Mouse (Mus musculus) T-cell, adult 2 months (primary cell): ENCODE data around the gene Recql5.

Source experiments
- DNase-seq: peaks from one replicate; pipeline ENCODE4 v3.0.0; 2022; ENCODE audit warnings: low spot score

Gene Recql5

DNA sequence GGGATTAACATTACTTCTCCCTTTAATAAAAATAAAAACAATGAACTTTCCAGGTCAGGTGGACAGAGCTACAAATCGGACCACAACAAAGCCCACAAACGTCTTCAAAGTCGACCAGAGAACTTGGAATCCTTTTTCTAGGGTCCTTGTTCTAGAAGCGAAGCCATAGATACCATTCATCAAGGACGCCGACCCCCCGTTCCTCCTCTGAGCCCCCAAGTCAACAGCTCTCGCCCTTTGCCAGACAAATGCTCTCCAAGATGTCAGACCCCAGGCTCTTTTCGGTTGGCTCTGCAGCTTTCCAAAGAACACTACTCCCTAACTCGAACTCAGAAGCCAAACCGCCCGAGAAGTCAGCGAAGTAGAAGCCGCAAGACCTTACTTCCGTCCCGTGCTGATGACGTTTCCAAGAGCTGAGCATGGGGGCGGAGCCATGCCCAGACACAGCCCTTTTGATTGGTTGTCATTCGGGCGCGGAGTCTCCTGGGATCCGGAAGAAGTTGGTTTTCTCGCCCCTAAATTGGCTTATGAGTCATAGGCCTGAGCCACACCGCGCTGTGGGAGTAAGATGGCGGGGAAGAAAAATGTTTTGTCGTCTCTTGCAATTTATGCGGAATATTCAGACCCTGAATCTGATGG lies at the start of gene Recql5, which contains the start of gene Sap30bp:
Recql5 (minus strand) TSS at position 370 of the 639 bp plus-strand sequence.
Sap30bp (plus strand) TSS at position 175 of the 639 bp plus-strand sequence.
- peak; percentile 98 for DNase-seq

DNA sequence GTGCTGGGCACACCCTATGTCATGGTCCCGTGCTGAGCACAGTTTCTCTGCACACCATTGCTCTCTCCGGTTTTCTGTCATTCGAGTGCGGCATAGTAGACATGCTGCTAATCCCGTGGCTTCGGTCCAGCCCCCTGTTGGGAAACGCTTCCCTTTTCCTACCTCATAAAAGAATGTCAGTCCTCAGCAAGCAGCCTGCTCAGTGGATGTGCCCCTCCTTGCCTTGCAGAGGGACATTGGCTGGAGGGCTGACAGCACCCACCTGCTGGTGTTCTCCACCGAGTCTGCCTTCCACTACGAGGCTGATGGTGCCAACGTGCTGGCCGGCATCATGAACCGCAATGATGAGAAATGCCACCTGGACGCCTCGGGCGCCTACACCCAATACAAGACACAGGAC lies 49.2 kb upstream of the Recql5 start:
- DNase-seq: no peak

DNA sequence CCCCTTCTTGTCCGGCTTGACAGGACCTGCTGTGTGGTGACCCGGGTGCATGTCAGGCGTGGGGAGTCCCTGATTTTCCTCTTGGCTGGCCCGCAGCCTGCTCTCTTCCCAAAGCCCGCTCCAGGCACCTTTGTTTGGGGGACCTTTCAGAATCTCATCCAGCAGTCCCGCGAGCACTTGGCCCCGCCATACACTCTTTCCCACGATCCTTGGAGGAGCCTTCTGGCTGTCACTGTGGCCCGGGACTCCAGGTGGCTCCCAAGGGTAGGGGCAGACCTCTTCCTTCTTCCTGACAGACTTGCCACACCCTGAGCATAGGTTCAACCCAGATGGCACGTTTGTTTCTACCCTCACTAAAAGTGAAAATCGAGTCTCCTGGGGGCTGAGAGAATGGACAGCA lies 42.3 kb upstream of the Recql5 start:
- DNase-seq: no peak

DNA sequence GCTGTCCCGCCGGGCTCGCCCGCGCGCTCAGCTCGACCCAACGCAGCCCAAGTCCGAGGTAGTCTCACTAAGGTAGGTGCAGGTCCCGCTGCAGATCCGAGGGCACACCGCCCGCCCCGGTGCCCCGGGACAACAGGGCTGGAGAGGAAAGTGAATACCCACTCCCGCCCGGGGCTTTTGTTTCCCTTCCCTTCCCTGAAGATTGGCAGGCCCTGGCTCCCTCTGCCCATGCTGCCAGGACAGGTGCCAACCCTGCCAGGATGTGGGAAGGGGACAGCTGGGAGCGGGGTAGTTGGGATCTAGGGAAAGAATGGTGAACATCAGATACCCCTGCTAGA lies 41.8 kb upstream of the Recql5 start:
- no peak for DNase-seq

DNA sequence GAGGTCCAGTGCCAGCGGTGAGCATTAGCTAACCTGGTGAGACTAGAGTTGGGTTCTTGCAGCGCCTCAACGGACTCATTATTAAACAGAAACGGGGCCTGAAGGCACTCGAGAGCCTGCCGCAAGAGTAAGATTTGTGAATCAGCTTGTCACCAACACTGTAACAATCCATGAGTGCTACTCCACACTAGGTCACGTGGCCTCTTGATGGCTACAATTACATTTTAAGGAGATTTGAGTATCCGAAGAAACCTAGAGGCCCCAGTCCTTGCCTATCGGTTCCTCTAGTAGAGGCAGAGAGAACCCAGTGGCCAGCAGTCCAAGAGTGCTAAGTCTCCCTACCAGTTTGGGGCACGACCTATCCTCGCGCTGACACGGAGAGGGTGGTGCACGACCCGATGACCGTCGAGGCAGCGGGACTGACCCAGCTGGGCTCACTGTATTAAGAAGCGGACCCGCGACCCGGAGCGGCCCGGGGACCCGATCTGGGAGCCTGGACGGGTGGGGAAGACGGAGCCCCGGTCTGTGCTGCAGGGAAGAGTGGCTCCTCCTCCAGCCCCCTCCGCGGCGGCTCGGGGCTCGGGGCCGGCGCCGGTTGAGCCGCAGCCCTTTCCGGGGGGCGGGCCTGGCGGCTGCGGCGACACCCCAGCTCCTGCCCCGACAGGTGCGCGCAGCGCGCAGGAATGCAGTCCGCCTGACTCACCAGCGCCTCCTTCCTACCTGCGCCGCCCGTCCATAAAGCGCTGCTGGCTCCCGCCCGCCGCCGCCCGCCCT lies 41.2 kb upstream of the Recql5 start, which contains the start of gene Itgb4:
Itgb4 (plus strand) TSS at position 401 of the 774 bp plus-strand sequence.
- peak; percentile 55 for DNase-seq

DNA sequence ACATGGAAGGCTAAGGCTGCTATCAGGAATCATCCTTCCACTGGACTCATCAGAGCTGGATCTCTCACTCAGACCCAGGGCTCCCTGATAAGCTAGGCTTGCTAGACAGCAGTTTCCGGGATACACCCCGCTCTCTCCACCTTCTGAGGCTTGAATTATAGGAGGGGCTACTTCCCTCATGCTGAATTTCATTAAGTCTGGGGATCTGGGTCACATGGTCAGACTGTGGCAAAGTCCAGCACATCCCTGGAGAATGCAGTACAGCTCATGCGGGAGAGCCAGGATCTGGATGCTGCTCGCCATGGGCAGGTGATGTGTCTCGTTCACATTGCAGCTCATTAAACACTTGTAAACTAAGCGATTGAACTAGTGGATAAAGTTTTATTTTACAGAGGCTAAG lies 37.7 kb upstream of the Recql5 start:
- DNase-seq: no peak

DNA sequence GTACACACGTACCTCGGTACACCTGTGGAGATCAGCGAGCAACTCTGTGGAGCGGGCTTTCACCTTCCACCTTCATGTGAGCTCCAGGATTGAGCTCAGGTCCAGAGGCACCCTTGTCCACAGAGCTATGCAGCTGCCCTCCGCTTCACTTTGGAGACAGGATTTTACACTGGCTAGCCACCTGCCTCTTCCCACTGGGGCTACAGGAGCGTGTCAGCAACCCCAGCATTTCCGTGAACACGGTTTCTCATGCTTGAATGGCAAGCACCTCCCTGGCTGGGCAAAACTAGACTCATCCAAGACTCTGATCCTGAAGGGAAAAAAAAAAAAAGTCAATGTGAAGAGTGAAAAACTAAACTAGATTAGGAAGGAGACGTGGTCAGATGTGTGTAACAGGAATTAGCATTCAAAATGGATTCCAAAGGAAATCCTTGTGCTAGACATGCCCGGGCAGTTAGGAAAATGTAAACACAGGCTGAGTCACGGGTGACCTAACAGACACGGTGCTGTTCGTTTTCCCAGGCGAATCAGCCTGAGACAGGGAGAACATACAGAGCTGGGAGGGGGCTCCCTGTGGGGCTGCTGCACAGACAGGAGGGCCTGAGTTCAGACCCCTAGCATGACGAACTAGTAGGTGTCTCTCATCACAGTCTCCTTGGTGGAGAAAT lies 36.9 kb upstream of the Recql5 start:
- DNase-seq: no peak

DNA sequence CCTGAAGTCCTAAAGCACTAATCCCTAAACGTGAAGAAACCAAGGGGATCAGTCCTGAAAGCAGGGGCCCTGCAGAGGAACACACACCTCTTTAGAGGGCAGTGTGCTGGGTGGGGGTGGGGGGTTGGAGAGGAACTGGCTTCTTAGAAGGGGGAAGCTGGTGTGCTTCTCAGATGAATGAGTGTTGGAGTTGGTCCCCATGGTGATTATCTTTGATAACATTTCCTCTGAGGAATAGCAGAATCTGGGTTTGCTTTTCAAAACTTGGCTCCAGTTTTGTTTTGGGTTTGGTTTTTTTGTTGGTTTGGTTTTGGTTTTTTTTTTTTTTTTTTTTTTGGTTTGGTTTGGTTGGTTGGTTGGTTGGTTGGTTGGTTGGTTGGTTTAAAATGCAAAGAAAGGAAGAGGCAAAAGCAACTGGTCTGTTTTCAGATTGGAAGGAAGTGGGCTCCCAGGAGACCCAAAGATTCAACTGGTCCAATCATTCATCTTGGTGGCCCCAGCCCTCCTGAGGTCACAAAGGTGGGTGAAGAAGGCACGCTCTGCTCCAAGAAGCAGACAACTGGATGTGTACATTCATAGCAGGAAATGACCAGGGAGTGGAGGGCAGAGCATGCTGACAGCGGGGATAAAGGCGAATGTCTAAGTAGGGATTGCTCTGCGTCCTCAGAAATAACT lies 35.6 kb upstream of the Recql5 start:
- peak; percentile 11 for DNase-seq

DNA sequence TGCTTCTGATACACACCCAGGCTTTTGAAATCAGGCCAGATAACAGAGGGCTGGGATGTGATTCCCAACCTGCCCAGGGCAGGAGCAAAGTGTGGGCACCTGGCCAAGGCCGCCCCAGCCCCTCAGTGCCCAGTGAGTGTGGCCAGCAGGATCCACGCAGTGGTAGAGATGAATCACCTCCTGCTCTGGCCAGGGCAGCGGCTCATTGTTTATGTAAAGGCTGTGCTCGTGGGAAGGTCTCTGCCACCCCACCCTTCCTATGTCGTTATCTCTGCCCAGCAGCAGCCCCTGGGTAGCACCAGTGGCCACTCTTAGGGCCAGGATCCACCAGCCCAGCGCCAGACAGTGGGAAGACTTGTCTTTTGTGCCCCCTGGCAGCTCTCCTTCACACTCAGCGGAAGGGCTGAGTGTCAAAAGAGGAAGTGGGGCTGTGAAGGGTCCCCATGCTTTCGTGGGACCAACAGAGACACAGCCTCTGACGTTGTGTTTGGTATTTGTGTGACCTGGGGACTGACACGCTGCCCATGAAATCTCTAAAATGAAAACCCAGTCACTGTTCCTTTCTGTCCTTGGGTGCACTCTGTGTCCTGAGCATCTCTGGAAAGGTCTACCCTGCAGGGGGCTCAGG lies 31.8 kb upstream of the Recql5 start:
- DNase-seq: no peak

DNA sequence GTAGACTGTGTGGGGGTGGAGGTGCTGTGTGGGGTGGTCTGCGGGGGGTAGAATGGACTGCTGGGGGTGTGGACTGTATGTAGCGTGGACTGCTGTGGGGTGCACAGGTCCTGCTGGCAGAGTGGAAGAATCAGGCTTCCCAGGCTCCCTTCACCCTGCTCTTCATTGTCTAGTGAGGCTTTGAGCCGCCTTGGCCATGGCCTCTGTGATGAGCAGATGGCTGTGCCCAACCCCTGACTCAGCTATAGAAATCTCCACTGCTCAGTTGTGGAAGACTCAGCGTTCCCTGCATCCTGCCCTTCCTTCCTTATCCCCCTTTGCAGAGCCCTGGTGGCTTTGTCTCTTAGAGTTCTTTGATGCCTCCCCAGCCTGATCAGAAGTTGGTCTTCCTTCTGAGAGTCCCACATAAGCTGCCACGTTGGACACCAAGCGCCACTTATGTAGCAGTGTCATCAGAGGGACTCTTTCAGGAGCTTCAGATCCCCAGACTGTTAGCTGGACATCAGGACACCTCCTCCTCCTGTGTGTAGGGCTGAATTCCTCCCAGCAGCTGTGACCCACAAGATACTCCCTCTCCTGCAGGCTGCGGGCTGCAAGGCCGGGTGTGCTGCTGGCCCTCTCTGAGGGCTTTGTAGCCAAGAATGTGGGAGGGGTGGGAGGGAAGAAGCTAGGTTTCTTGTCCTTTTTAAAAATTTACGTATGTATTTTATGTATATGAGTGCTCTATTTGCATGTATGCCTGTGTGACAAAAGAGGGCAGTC lies 29.6 kb upstream of the Recql5 start:
- no peak for DNase-seq

DNA sequence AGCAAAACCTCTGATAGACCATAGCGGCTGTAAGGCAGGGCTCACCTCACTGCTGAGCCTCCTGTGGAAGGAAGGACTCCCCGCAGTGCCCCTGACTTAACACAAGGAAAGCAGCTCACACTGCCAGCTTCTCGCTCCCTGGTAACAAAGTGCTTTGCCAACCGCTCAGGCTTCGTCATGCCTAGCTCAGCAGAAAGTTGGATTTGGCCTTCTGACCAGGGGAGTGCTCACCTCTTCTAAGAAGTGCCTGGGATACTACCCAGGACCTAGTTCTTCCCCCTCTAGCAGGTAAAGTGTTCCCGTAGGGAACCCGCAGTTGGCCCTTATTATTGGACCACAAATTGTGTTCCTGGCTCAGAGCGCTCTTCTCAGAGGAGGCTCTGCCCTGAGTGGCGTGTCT lies 25.7 kb upstream of the Recql5 start:
- DNase-seq: no peak

DNA sequence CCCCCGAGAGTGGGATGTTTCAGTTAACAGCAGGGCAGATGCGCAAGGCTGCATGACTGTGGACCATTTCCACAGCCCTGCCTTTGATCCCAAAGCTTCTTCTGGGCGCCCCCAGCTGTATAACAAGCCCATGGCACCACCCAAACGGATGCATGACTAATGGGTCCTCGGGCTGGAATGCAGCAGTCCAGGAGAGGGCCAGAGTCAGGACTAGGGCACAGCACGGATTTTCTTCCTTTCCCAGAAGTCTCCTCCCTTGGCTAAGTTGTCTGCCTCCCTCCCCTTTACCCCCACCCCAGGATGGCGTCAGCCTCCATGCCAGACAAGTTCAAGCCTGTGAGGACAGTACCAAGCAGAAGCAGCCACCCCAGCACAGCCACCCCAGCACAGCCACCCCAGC lies 24.7 kb upstream of the Recql5 start:
- no peak for DNase-seq

DNA sequence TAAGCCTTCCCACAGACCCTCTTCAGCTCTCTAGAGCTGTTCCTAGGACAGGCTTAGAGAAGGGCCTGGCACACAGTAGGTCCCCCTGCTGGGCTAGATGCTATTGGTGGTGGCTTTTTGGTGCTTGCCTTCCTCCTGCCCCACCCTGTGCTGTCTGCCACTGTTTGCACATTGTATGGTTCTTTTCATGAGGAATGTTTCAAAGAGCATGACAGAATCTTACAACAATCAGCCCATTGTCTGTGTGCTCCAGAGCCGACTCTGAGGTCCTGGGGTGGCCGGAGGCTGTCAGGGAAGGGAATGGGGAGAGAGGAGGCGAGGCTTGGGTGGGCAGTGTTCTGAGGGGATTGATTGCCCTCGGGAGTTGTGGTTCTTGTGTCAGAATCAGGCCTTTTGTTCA lies 23.2 kb upstream of the Recql5 start:
- DNase-seq: no peak

DNA sequence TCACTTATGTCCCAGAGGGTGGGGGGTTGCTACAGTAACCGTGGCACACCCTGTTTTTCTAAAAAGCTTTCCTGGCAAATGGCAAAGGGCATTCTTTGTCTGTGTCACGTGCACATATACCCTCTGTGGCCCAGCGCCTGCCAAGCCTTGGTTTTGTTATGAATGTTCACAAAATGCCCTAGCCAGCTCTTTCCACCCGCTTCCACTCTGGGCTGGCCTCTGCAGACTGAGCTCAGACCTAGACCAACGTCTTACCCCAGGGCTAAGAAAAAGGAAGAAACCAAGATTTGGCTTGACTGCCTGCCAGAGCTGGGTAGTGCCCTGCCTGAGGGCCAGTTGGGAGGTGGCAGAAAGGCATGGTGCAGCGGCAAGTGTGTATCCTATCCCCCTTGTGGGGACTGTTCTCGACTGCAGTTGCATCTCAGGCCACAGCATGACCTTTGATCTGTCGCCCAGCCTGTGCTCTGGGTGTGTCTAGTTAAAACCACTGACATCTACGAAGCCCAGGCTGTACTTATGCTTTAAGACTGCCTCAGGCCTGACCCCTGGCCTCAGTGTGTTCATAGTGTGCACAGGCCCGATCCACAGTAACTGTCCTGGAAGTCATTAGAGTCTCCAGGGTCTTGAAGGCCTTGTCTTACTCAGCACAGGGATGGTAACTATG lies 22.1 kb upstream of the Recql5 start:
- no peak for DNase-seq

DNA sequence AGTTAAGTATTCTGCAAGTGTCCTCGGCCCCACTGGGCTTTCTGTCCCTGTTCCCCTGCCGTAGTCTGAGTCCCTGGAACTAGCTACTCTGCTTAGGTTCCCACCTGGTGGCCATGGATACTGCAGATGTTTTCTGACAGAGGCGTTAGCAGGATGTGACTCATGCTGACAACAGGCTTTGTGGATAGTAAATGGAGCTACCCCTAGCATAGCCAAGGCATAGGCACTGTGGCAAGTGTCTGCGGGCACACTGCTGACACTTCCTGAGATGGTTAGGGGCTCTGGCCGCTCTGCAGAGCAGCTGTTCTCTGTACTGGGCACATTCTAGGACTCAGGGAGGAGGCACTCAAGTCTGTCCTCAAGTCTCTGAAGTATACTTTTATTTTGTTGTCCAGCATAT lies 21.4 kb upstream of the Recql5 start:
- no peak for DNase-seq

DNA sequence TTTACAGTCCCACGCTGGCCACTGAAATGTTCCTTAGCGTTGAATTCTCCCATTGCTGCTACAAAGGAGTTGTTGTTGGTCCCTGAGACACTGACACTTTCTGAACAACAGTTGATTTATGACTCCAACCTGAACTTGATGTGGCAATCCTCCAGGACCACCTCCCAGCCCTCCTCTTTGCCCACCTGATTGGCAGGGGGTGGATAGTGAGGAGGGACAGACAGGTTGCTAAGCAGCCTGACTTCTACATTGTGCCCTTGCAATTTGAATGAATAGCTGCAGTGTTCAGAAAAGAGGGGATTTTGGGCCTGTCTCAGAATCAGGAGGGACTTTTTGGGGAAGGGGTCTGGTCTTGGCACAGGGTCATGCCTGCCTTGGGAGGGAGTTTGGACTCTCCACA lies 17.4 kb upstream of the Recql5 start:
- DNase-seq: no peak

DNA sequence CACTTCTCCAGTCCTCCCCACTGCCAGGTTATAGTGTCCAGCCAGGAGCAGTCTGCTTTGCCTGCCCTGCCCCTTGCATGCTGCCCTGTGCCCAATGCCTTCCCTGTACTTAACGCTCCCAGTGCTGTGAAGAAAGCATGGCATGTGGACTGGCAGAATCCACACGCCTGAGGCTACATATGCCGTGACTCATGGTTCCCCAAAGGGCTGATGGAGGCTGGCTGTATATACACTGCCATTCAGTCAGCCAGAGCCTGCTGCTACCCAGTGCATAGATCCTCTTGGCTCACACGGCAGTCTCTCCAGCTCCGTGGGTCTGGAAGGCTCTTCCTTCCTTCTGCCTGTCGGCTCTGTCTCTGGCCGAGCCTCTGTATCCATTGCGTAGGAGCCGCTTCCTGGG lies 15.0 kb upstream of the Recql5 start:
- DNase-seq: no peak

DNA sequence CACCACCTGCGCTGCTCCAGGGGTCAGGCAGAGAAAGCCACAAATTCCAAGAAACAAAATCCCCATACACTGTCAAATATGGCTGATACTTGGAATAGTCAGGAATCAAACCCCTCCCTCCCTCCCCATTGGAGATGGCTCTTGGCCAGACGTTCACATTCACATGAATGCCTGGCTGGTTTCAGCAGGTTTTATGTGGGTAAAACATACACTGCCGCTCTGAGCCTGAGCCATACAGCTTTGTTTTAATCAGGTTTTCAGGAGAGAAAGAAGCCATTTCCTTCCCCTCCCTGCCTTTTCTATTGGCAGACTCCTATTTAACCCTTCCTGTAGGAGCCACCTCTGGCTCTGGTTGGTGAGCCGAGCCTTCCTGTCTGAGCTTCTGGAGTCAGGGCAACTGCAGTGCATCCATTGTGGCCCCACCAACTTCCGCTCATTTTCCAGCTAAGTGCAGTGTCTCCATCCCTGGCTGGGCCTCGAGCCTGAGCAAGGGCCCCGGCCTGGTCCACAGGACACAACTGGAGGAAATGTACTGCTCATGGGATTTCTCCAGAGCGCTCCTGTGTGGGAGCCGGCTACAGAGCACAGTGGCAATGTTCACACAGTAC lies 13.0 kb upstream of the Recql5 start:
- no peak for DNase-seq

DNA sequence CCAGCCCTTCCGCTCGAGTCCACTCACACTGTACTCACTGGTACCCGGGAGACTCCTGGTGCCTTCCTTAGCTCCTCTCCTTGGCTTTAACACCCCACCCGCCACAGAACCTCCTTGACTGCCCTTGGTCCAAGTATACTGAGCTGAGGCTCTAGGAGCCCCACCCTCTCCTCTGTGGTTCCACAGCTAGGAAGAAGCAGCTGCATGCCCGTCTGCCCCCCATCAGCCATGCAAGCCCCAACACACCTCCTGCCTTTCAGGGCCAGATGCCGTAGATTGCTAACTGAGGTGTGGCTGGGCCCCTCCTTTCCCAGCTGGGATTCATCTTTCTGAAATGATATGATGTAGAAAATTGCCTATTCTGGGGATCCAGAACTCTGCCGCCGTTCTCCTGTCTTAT lies 12.0 kb upstream of the Recql5 start:
- no peak for DNase-seq

DNA sequence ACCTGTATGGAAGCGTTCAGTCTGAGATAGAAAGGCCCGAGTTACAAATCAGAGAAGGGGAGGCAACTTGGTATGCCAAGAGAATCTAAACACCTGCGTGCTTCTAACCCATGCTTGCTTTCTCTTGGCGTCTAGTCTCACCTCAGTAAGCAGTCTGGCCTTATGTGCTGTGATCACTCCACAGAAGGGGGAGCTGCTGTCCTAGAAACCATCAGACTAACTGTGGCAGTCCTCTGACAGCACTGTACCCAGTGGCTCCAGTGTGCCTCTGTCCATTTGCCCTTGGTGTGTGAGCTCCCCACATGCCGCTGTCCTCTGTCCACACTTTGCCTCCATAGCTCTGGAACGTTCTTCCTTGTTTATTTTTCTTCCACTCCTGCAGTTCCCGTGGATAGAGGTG lies 8.7 kb upstream of the Recql5 start:
- DNase-seq: no peak
